ENCODE assay signal across 22 mouse cellular contexts in genomic region chr14:121958041-121958750, GRCm38 (mm10). TPM values are rescaled to one million over a fixed set of nuclear protein-coding genes. Genes with fewer than 3 reads are reported as not detected.
DNase-seq lines count a peak whose midpoint lies in the region; ATAC-seq and TF ChIP-seq lines count a peak whose summit lies in the region.
"Had no signal": no experiment of that assay in that cellular context is flagged by ENCODE, and none has a peak within 500 bp of the region (broad histone marks: within the 10 kb centered on the region; RNA-seq: fewer than 3 reads in every experiment).

No protein-coding gene starts in this region.

- TF ChIP-seq CTCF in intestine, postnatal 0 days (IDR thresholded peaks at IDR 0.05; ENCODE audit: low read depth) = no peak

- 94% methylated on average over 3 of the region's 3 CpGs for WGBS in intestine, embryonic 14.5 days
- WGBS in intestine, postnatal 0 days = 86% methylated on average over 3 of the region's 3 CpGs

- no peak overlapping the region for H3K27ac ChIP-seq in intestine, embryonic 14.5 days (ENCODE audit: low read depth)
- no peak overlapping the region for H3K27ac ChIP-seq in intestine, postnatal 0 days (ENCODE audit: low read depth, low read length)
- H3K27ac ChIP-seq: embryonic facial prominence, embryonic 12.5 days; forebrain, embryonic 15.5 days; gastrocnemius, adult 2 months; heart, embryonic 15.5 days; hindbrain, embryonic 10.5 days; hindbrain, embryonic 14.5 days had no signal

- no peaks in the 10 kb centered on the region for H3K27me3 ChIP-seq in intestine, embryonic 14.5 days (replicated peaks; ENCODE audit: control insufficient read depth, insufficient read depth, low read length)
- no peaks in the 10 kb centered on the region for H3K27me3 ChIP-seq in intestine, postnatal 0 days (replicated peaks; ENCODE audit: control insufficient read depth, insufficient read depth, low read length)
- H3K27me3 ChIP-seq: embryonic facial prominence, embryonic 12.5 days; forebrain, embryonic 15.5 days; heart, embryonic 15.5 days had no signal

- no peak overlapping the region for H3K4me3 ChIP-seq in intestine, embryonic 14.5 days (ENCODE audit: low read depth, low read length)
- no peak overlapping the region for H3K4me3 ChIP-seq in intestine, postnatal 0 days (ENCODE audit: low read depth, low read length)
- H3K4me3 ChIP-seq: embryonic facial prominence, embryonic 12.5 days; forebrain, embryonic 15.5 days; gastrocnemius, adult 2 months; heart, embryonic 15.5 days; hindbrain, embryonic 10.5 days had no signal

- no peak overlapping the region for H3K4me2 ChIP-seq in intestine, embryonic 14.5 days (ENCODE audit: low read length)
- no peak overlapping the region for H3K4me2 ChIP-seq in intestine, postnatal 0 days (replicated peaks; ENCODE audit: low read depth)
- H3K4me2 ChIP-seq: embryonic facial prominence, embryonic 12.5 days; forebrain, embryonic 15.5 days; heart, embryonic 11.5 days; heart, embryonic 15.5 days; hindbrain, embryonic 14.5 days had no signal

- H3K9ac ChIP-seq in intestine, embryonic 14.5 days (ENCODE audit: low read length) = no peak overlapping the region
- H3K9ac ChIP-seq in intestine, postnatal 0 days (ENCODE audit: low read depth, low read length) = no peak overlapping the region
- H3K9ac ChIP-seq: embryonic facial prominence, embryonic 12.5 days; forebrain, embryonic 15.5 days; heart, embryonic 15.5 days; hindbrain, embryonic 14.5 days had no signal

- DNase-seq in CD4-positive, CD25-positive, alpha-beta regulatory T cell, adult 2 months (ENCODE audit: low read depth, low spot score) = peak; percentile 44
- peak; percentile 29 for DNase-seq in intestine, embryonic 14.5 days (ENCODE audit: low spot score)
- DNase-seq in induced T-regulatory cell, adult 2 months (ENCODE audit: low read depth) = peak; percentile 72
- no peak for DNase-seq in cerebellum, postnatal 25 days
- DNase-seq in layer of hippocampus, postnatal 10 days (ENCODE audit: low spot score in 2 of 2) = no peak
- DNase-seq: adrenal gland, adult 8-10 months; cerebellum, adult 11 months; cerebellum, adult 8-10 months; cerebellum, postnatal 14 days; gastrocnemius, adult 2 months; gastrocnemius, postnatal 25 days; heart, postnatal 14 days; kidney, adult 11 months had no signal

- ATAC-seq in CD4-positive, CD25-positive, alpha-beta regulatory T cell, adult 4 months = no peak
- no peak for ATAC-seq in intestine, embryonic 14.5 days (replicated peaks; ENCODE audit: low FRiP score, low TSS enrichment, low read depth)
- no peak for ATAC-seq in intestine, postnatal 0 days
- ATAC-seq: forebrain, embryonic 15.5 days had no signal

- H3K4me1 ChIP-seq in intestine, embryonic 14.5 days (replicated peaks; ENCODE audit: control insufficient read depth, insufficient read depth, low read length) = peaks cover 9% of the 10 kb centered on the region; the same call in 1 of the 2 replicates
- no peaks in the 10 kb centered on the region for H3K4me1 ChIP-seq in intestine, postnatal 0 days (replicated peaks; ENCODE audit: control insufficient read depth, insufficient read depth, low read length)
- H3K4me1 ChIP-seq: embryonic facial prominence, embryonic 12.5 days had no signal

- H3K9me3 ChIP-seq in intestine, embryonic 14.5 days (ENCODE audit: control insufficient read depth, low read length) = no peaks in the 10 kb centered on the region
- H3K9me3 ChIP-seq in intestine, postnatal 0 days (ENCODE audit: control insufficient read depth) = no peaks in the 10 kb centered on the region
- H3K9me3 ChIP-seq: embryonic facial prominence, embryonic 12.5 days; forebrain, embryonic 15.5 days; heart, embryonic 15.5 days; hindbrain, embryonic 10.5 days had no signal

- 0 out of 2 replicates have a peak, but pooled peaks cover 9% of the 10 kb centered on the region for H3K36me3 ChIP-seq in intestine, embryonic 14.5 days (ENCODE audit: control insufficient read depth, insufficient read depth, low read length)
- no peaks in the 10 kb centered on the region for H3K36me3 ChIP-seq in intestine, postnatal 0 days (ENCODE audit: control insufficient read depth, insufficient read depth)
- H3K36me3 ChIP-seq: forebrain, embryonic 15.5 days; heart, embryonic 15.5 days had no signal

RNA-seq across cellular contexts. Expression of gene Gpr183, which starts 6.8 kb away (rescaled TPM):
- 100 to 1,000 TPM; 102 to 104 TPM for polyA plus RNA-seq in CD4-positive, CD25-positive, alpha-beta regulatory T cell, adult 4 months (2017; shearing (Covaris generic))
- 3.4 and 4.7 TPM in 2 replicates for polyA plus RNA-seq in intestine, embryonic 14.5 days (2014; fragmentation: Nextera tagmentation; extraction: Ambion mirVana)
- polyA plus RNA-seq in intestine, postnatal 0 days (2015; fragmentation: Nextera tagmentation; extraction: Ambion mirVana) = 1.5 and 1.6 TPM in 2 replicates
- under 1 TPM; 0.71 to 0.83 TPM for total RNA-seq in layer of hippocampus, postnatal 10 days (2021)

RNA-seq across cellular contexts. Expression of gene Gpr18, which starts 42.6 kb away (rescaled TPM):
- 10 to 100 TPM; 92.7 to 95.9 TPM for polyA plus RNA-seq in CD4-positive, CD25-positive, alpha-beta regulatory T cell, adult 4 months (2017; shearing (Covaris generic))
- polyA plus RNA-seq in intestine, embryonic 14.5 days (2014; fragmentation: Nextera tagmentation; extraction: Ambion mirVana) = 0.23 and 0.62 TPM in 2 replicates
- 0.10 and 0.13 TPM in 2 replicates for polyA plus RNA-seq in intestine, postnatal 0 days (2015; fragmentation: Nextera tagmentation; extraction: Ambion mirVana)
- not detected for total RNA-seq in layer of hippocampus, postnatal 10 days (2021)
- total RNA-seq: gastrocnemius, adult 2 months; gastrocnemius, postnatal 25 days had no signal
- polyA plus RNA-seq: brain, embryonic 14.5 days; hindbrain, embryonic 14.5 days had no signal

Comparison
In these comparisons a context has a peak if more than half of its experiments do, and no peak if none do; other contexts are left out.
1. DNase-seq: peak in CD4-positive, CD25-positive, alpha-beta regulatory T cell, adult 2 months (single experiment), intestine, embryonic 14.5 days (single experiment) and induced T-regulatory cell, adult 2 months (single experiment); none in cerebellum, postnatal 25 days (0 of 2) and layer of hippocampus, postnatal 10 days (0 of 2).
2. RNA of gene Gpr183, which starts 6.8 kb away (polyA plus RNA-seq): 102 to 104 TPM in CD4-positive, CD25-positive, alpha-beta regulatory T cell, adult 4 months; 3.4 to 4.7 TPM in intestine, embryonic 14.5 days and 1.5 to 1.6 TPM in intestine, postnatal 0 days; every median in the first group is over 10 times any median in the second.
3. RNA of gene Gpr18, which starts 42.6 kb away (polyA plus RNA-seq): 92.7 to 95.9 TPM in CD4-positive, CD25-positive, alpha-beta regulatory T cell, adult 4 months; 0.23 to 0.62 TPM in intestine, embryonic 14.5 days and 0.10 to 0.13 TPM in intestine, postnatal 0 days; every median in the first group is over 10 times any median in the second.